Mouse (Mus musculus) yolk sac, embryonic 10.5 days (tissue): Measurements from ENCODE around the gene Gm26558.

Experiments used
- DNase-seq: peaks from one replicate; pipeline ENCODE4 v3.0.0-alpha.2; 2017; ENCODE audit warnings: low spot score

The Gm26558 gene

DNA sequence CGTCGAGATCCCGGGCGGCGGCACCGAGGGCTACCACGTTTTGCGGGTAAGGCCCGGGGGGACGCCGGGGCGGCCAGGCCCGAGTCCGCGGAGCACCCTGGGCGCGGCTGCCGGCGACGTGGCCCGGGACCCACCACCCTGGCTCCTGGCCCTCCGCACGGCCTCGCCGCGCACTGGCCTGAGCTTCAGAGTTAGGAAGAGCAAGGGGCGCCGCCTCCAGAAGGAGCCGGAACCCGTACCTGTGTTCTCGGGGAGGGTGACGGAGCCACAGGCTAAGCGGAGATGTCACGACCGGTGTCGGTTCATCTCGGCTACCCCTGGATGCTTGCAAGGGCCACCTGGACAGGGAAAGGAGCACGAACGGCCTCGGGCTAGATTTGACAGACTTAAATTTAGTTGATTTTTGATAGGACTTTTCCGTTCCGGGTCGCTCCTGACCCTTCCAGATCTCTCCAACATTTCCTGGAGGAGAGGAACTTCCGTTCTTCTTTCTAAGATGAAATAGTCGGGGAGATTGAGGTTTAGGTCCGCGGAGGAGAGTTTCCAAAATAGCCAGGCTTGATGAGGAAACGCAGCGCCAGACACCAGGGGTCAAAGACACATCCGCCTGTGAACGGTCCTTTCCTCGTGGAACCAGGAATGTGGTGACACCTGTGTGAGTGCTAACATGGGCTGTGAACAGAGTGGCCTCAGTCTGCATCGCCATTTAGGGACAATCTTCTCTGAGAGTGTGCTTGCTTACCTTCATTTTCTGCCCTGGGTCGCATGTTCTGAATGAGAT lies at the start of gene Gm26558:
Gm26558 (minus strand) TSS at position 394 of the 781 bp plus-strand sequence.
- DNase-seq, result no peak

DNA sequence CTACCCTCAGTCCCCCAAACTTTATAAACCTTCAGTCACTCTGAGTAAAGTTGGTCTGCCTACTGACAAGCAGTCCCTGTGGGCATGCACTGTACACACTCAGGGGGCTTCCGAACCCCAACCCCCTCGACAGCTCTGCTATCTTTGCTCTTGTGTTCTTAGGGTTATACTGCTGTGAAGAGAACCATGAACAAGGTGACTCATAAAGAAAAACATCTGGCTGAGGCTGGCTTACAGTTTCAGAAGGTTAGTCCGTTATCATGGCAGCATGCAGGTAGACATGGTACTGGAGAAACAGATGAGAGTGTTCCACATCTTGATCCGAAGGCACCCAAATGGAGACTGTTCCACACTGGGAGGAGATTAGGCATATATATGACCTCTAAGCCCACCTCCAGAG lies 49.0 kb upstream of the Gm26558 start:
- DNase-seq, result no peak

DNA sequence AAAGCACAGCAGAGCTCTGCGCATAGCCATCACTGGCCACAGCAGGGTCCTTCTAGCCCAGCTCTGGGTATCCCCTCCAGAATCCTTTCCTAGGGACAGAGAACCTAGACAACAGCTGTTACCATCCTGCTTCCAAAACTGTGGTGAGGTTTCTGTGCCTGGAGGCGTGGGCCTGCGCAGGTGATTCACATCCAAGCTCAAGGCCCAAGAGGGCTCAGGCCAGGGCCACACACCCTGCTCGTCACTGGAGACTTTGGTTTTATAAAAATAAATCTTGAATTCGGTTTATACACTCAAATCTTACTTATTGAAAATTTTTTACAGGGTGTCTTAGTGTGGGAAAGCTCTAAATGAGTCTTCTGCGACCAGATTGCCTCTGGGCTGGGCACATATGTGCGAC lies 48.3 kb upstream of the Gm26558 start:
- no peak for DNase-seq

DNA sequence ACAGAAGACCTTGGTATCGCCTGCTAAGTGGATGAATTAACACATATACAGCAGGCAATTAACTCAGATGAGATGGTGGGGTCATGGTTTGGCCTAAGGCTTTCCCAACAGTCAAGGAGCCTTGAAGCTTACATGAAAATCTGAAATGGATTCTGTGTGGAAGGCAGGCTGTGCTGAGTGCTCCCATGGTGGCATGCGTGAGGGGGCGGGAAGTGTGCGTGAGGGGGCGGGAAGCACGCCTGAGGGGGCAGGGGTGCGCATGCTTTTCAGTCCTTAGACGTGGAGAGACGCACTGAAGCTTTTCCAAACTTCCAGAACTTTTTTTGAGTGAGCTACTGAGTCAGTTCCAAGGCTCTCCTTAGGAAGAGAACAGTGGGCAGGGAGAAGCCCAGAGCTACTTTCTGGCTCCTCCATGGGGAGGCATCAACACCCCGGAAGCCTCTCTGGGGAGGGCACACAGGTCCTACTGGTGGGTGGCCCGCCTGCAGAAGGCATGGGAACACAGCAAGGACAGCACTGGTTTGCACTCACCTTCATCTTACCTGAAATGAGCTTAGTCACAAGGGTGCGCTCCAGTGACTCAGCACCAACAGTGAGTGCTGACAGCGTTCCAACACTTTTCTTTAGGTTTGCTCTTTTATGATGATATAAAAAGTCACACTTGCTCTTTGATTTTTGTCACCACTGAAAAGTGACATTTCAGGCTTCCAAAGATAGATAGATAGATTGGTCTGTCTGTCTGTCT lies 47.2 kb upstream of the Gm26558 start:
- no peak for DNase-seq

DNA sequence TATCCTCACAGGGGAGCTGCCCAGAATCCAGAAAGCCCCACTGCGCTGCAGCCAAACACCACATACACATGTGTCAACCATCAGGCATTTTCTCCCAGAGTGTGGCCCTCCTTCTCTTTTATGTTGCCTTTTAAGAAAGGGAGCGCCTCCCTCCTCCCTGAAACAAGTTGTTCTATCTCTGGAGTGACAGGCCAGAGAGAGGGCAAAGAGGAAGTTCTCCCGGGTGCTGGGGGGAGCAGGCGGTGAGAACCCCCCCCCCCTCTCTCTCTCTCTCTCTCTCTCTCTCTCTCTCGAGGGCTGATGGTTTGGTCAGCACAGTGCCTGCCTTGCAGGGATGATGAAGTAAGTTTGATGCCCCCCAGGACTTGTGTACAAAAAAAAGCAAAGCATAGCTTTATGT lies 40.5 kb upstream of the Gm26558 start:
- DNase-seq, result no peak

DNA sequence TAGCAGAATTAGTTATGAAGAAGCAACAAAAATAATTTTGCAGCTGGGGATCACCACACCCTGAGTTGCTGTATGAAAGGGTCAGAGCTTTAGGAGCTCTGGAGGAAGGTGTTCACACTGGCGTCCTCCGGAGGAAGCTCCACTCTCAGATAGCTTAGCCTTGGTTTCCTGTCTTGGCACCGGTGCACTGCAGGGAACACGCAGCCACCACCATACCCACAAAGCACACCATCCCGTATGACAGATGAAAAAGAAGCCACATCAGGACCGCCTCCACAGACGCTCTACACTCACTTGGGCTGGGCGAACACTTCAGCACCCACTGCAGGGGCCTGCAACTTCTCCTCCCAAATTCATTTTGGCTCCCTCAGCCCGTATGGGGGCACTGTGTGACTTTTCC lies 39.7 kb upstream of the Gm26558 start:
- DNase-seq, result no peak

DNA sequence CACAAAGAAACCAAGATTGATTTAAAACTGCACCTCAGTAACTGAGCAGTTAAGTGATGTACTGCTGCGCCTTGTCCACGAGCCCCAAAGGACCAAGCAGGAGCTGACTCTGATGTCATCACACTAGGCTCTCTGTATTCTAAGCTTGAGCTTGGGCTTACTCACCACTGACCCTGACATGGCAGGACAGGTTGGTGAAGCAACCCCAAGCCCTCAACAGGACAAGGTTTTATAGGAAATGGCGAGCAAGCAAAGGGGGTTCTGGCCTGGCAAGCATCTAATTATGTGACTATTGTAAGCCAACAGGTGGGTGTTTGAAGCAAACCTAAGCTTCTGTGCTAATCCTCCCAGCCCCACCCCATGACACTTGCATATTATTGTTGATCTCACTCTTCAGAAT lies 38.9 kb upstream of the Gm26558 start:
- no peak for DNase-seq

DNA sequence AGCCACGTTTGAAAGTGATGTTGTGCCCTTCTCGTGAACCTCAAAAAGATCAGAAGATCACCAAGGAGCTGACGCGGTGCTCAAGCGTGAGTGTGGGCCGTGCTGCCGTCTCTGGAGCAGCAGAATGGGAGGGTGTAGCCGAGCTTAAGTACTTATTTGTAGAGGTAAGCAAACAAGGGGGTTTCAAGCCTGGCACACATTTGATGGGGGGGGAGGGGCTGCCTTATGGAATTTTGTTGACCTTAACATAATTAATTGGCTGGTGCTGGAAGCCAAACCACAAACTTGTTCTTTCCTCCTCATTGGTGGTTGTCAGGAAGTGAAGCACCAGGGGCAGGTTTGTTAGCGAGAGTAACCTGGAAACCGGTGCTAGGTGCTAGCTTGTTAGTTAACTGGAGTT lies 33.8 kb upstream of the Gm26558 start:
- no peak for DNase-seq

DNA sequence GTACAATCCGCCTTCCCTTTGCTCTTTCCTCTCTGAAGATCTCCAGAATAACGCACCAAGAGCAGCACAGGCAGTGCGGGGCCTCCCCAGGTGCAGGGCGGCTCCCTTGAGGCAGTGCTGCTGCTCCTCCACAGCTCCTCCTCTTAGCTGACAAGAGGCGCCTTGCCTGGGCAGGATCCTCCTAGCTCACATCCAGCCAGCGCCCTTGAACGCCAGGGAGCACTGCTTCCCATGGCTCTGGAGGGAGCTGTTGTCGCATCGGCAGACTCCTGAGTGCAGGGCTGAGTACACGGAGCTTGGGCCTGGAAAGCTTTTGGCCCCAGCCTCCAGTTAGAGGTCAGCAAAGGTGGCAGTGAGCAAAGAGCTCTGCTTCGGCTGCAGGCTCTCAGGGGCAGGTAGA lies 28.3 kb upstream of the Gm26558 start:
- no peak for DNase-seq

DNA sequence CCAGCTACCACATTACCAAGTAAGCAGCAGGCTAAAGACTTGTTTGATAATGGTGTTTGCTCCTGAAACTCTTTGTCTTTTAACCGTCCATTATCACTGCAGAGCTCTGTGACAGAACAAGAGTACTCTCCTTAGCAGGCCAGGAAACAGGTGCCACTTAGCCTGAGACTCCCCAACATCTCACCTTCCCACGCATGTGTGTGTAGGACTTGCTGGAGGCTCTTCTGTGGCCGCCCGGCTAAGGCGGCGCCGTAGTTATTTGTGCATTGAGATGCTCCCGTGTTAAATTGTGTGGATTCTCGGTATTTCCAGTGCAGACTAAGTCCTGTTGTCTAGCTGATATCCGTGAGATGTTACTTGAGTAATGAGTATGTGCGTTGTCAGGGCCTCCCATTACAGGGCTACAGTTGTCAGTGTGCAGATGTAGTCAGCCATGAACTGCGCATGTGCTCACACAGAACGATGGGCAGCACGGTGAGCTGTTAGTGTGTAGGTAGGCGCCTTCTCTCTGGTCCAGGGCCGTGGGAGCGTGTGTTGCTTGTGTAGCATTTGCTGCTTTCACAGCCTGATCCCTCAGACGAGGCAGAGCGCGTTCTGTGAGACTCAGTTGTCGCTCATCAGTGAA lies 26.7 kb upstream of the Gm26558 start:
- no peak for DNase-seq

DNA sequence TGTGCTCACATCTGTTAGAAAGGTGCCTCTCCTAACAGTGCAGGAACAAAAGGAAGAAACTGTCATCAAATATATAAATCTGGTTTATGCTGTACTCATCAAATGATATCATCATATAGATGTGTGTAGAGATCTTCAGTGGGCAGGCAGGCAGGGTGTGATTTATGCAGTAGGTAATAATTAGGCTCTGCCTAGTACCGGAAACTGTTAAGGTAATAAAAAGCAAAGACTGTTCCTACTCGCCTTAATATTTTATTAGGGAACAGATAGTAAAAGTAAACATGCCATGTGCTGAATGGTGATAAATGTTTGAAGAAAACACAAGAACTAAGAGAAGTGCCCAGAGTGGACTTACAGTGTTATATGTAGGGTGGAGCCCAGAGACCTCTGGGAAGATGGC lies 20.4 kb upstream of the Gm26558 start:
- no peak for DNase-seq

DNA sequence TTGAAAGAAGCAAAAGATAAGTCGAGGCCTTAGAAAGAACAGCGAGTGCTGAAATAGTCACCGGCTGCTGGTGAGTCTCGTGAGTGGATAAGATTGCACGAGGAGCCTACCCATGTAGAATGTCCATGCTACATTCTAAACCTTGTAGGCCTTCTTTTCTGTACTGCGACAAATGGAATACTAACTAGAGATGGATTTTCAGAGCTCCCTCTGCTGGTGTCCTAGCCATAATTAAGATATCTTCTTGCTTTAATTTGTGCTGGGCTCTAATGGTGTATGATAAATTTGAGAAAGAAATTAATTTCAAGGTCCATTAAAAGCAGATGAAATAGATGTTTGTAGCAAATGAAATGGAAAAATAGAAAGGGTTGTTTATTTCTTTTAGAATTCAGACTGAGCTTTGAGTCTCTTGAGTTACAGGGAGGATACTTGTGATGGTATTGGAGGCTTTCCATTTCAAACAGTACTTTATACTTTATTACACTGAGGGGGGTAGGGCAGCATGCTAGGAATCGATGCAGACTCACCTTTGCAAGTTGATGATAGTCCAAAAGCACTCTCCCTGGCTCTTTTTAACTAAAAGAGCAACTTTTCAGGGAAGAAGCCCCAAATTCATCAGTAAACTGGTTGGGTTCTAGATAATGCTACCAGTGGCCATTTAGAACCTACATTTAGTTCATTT lies 11.7 kb upstream of the Gm26558 start:
- DNase-seq, result no peak

DNA sequence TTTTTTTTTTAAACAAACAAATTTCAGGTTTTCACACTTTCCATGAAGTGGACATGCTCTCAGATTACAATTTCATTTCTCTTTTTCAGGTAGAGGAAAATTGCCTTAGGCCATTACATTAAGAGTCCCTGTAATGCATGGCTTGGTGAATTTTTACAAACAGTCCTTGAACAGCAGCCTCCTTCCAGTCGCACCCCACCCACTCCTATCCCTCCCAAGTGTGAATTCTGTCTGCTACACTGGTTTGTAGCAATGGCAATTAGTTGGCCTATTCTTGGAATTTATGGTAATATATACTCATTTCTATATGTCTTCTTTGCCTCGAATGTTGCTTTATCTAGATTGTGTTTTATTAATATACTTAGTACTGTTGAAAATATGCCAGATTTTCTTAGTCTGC lies 10.6 kb upstream of the Gm26558 start:
- DNase-seq, result no peak

DNA sequence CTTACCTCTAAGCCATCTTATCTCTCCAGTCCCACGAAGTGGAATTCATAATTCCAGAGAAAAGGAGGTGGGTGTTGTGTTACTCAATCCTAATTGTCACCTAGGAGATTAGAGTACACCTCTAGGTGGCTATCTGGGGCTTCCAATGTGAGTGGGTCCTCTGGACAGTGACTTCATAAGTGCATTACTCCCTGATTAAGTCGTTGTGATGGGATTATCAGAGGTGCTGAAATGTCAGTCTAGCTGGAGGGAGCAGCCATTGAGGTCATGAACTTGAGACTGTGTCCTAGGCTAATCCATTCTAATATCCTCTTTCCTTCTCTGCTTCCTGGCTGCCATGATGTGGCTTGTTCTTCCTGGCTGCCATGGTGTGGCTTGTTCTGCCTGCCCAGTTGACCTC lies 8.0 kb upstream of the Gm26558 start:
- DNase-seq, result no peak

DNA sequence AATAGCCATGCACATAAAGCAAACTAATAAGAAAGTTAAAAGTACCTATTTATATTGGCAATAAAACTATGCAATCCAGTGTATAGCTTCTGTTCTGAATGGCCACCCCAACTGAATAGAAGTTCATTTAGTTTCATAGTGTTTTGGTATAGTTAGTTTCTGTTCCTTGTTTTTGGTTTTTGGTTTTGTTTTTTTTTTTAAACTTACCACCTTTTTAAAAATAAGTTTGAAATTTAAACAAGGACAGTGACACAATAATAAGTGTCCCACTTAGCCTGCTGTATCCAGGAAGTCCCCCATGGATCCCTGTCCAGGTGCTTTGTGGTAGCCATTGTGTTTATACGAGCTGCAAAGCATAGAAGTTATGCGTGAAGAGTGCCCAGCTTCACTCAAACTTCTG lies 7.3 kb upstream of the Gm26558 start:
- DNase-seq, result no peak

DNA sequence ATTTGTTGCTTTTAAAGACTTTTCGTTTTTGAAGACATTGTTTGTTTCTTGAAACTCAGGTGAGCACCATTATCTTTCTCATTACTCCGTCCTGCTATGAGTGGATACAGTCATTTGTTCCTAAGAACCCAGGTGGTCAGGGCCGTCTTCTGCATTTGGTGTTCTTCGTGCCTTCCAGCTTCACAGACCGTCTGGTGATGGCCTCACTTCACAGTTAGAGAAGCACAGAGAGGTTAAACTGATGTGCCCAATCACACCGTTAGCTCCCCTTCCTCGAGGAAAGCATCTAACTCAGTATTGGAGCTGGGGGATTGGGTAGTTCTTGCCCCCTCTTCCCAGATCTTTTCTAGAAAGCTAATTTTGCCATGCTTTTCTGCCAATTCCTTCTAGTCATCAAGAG lies 5.1 kb upstream of the Gm26558 start:
- DNase-seq, result no peak

DNA sequence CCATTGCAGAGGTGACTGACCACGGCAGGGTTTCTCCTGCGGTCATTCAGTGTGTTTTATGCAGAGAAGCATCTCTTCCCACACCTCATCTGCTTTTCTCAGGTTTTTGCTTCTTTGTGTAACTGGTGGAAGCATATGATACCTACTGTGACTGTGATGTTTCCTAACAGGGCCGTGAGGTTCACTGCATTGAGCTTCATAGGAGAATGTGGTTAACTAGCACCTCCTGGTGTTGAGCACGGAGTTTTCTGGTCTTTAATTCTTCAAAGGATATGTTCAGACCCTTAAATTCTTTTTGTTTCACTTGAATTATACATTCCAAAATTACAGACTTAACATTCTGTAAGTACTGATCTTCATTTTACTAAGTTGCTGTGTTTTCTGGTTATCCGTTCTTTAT lies 1.9 kb upstream of the Gm26558 start:
- DNase-seq, result no peak

DNA sequence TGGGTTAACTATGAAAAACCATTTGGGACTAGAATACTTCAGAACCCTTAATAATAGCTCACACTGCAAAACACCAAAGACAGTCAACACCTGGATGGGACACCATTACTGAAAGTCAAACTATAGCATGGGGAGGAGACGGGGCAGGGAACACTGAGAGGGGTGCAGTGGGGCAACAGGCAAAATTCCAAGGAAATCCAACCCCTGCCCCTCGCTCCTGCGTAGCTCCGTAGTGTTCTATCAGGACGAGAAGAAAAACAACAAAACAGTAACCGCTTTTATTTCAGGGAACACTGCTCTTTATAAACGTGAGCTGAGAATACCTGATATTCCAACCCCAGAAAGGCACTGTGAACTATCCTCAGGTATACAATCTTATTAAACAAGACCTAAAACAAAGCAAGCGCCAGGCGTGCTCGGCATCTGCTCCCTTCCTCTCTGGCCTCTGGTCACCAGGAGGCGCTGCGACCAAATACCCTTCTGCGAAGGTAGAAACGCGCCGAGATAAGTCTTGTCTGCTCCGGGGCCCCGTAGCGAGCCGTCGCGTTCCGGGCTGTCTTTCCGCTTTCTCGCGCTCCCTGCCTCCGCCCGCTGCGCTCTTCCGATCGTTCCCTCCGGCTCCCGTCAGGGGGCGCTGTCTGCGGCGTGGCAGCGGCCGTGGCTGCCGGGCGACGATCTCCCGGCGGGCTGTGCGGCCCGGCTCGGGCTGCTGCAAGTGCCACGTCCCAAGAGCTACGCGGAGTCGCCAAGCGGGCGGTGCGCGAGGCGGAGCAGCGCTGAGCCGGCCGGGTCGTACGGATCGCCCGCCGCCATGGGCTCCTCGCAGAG lies 807 bp downstream of the Gm26558 start, which contains the start of gene Gorasp2:
Gorasp2 (plus strand) TSS at position 690 of the 828 bp plus-strand sequence.
- DNase-seq, result peak; percentile 94

DNA sequence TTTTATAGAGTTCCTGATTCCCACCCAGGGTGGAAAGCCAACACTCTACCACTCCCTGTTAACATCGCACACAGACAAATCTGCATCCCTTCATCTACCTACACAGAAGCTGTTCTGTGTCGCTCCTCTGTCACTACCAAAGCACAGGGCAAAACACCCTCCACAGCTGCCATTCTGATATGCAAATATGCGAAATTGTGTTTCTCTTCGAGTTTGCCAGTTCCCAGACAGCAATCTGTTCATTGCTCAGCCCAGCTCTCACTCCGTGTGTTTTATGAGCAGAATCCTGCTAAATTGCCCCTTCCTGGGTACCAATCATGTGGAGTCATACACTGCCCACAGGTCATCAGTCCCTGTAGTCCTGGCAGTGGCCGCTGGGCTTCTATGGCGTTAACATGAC lies 4.8 kb downstream of the Gm26558 start:
- DNase-seq, result no peak

DNA sequence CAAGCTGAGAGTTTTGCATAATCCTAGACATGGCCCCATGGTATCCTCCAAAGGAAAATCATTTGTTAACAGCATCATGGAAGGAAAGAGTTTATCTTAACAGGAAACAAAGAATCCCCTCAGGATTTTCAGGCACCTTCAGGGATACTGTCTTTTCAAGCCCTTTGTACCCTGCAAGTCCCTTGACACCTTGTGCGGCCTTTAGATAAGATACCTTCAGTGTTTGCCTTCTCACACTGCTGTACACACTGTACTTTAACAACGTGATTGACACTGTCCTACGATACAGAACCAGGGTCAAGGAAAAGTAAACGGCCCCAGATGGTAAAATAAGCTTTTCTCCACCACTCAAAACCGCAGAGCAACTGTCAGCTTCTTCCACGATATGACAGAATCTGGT lies 10.1 kb downstream of the Gm26558 start:
- DNase-seq, result no peak

DNA sequence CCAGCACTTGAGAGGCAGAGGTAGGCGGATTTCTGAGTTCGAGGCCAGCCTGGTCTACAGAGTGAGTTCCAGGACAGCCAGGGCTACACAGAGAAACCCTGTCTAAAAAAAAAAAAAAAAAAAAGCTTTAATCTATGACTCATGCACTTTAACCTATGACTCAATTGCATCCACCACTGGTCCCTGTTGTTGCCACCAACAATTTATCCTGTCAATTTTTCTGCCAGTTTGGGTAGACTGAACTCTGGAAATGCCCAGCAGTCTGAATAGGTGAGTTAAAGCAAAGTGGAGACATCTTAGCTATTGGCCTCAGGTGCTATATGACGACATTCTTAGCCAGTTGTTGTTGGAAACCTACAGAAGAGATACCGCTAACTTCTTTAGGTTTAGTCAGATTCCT lies 12.4 kb downstream of the Gm26558 start:
- DNase-seq, result no peak

DNA sequence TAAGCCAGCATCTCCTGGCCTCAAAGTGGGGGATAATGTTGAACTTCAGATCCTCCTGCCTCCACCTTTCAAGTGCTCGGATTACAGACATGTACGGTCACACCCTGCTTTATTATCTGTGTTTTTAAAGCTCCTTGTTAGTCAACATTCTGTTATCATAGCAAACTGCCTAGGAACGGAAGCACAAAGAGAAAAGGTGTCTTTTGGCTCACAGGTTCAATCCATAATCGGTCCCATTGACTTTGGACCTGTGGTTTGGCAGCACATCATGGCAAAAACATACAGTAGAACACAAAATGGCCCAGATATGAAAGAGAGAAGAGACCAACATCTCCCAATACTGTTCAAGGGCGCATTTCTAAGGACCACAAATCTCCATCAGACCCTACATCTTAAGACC lies 13.6 kb downstream of the Gm26558 start:
- DNase-seq, result no peak
